24 mouse cellular contexts compared by ENCODE assay signal in the genomic region with DNA sequence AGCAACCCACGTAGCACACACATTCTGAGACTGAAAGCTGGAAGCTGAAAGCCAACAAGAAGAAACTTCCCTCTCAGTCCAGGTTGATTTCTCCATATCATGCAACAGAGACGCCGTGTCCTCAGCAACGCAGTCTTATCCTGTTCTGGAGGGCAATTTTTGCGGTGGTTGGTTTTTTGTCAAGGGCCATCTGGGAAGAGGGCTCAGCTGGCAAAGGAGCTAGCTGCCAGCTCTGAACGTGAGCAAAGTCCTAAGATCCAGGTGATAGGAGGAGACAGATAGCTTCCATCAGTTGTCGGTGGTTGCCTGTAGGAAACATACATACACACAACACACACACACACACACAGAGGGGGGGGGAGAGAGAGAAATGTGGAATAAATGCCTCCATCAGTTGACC. TPM values are rescaled to one million over a fixed set of nuclear protein-coding genes. Genes with fewer than 3 reads are reported as not detected.
A peak's percentile ranks its signal among the peaks of the same experiment; 100 is the strongest.
DNase-seq lines count a peak whose midpoint lies in the region; ATAC-seq and TF ChIP-seq lines count a peak whose summit lies in the region.
"Had no signal": no experiment of that assay in that cellular context is flagged by ENCODE, and none has a peak within 500 bp of the region (broad histone marks: within the 10 kb centered on the region; RNA-seq: fewer than 3 reads in every experiment).

No protein-coding gene starts in this region.

- 85% methylated on average over 7 of the region's 7 CpGs for WGBS in forebrain, embryonic 11.5 days
- 84% methylated on average over 7 of the region's 7 CpGs for WGBS in forebrain, embryonic 13.5 days
- 43% methylated on average over 7 of the region's 7 CpGs for WGBS in small intestine, adult 2 months

- no peak overlapping the region for H3K4me3 ChIP-seq in forebrain, embryonic 11.5 days (ENCODE audit: low read depth, low read length)
- no peak overlapping the region for H3K4me3 ChIP-seq in forebrain, embryonic 13.5 days
- no peak overlapping the region for H3K4me3 ChIP-seq in small intestine, adult 2 months (ENCODE audit: low read depth, low read length)

- no peak for ATAC-seq in cerebellum, adult (ENCODE audit: insufficient number of reproducible peaks, low FRiP score, low TSS enrichment)
- ATAC-seq in forebrain, embryonic 11.5 days (replicated peaks; ENCODE audit: low FRiP score) = no peak
- no peak for ATAC-seq in forebrain, embryonic 13.5 days
- ATAC-seq: activated CD4-positive, CD25-positive, alpha-beta regulatory T cell, adult 4 months; CD4-positive, CD25-positive, alpha-beta regulatory T cell, adult 4 months; Patski had no signal

- no peaks in the 10 kb centered on the region for H3K27me3 ChIP-seq in forebrain, embryonic 11.5 days (ENCODE audit: control insufficient read depth, insufficient read depth, low read length)
- no peaks in the 10 kb centered on the region for H3K27me3 ChIP-seq in forebrain, embryonic 13.5 days
- H3K27me3 ChIP-seq in small intestine, adult 2 months (ENCODE audit: control insufficient read depth, insufficient read depth, low read length) = no peaks in the 10 kb centered on the region
- H3K27me3 ChIP-seq: CH12.LX, Patski had no signal

- H3K36me3 ChIP-seq in forebrain, embryonic 11.5 days (ENCODE audit: control insufficient read depth, insufficient read depth, low read length) = no peaks in the 10 kb centered on the region
- H3K36me3 ChIP-seq in forebrain, embryonic 13.5 days (ENCODE audit: poor library complexity, severe bottlenecking) = no peaks in the 10 kb centered on the region
- H3K36me3 ChIP-seq in small intestine, adult 2 months (ENCODE audit: control insufficient read depth, insufficient read depth, low read length) = no peaks in the 10 kb centered on the region

- TF ChIP-seq POLR2A in small intestine, adult 2 months (IDR thresholded peaks at IDR 0.05; ENCODE audit: low read depth, low read length) = no peak

- TF ChIP-seq CTCF in small intestine, adult 2 months (IDR thresholded peaks at IDR 0.05; ENCODE audit: extremely low read depth, insufficient read length, insufficient replicate concordance, low read depth, low read length) = no peak

- H3K27ac ChIP-seq in forebrain, embryonic 11.5 days (ENCODE audit: low read depth, low read length) = no peak overlapping the region
- no peak overlapping the region for H3K27ac ChIP-seq in forebrain, embryonic 13.5 days
- H3K27ac ChIP-seq in small intestine, adult 2 months (ENCODE audit: insufficient read depth, low read depth, low read length) = peak overlapping the region; percentile 57

- H3K9ac ChIP-seq in forebrain, embryonic 11.5 days (ENCODE audit: low read length) = no peak overlapping the region
- H3K9ac ChIP-seq in forebrain, embryonic 13.5 days = no peak overlapping the region

- DNase-seq in cerebellum, postnatal 10 days = peak; percentile 69 to 75
- peak; percentile 39 for DNase-seq in forebrain, embryonic 11.5 days (ENCODE audit: low spot score)
- DNase-seq in brain, adult 2 months (ENCODE audit: low read depth, low spot score) = peak; percentile 28
- DNase-seq in right cerebral cortex, postnatal 4 days = no peak
- no peak for DNase-seq in kidney, postnatal 25 days
- DNase-seq: adrenal gland, adult 2 months; adrenal gland, adult 8-10 months; adrenal gland, postnatal 10 days; adrenal gland, postnatal 14 days; adrenal gland, postnatal 25 days; adrenal gland, postnatal 36 days; B cell, adult 2 months; cerebellum, adult 11 months; cerebellum, adult 11-12 months; cerebellum, adult 18-20 months; cerebellum, adult 2 months had no signal

- H3K9me3 ChIP-seq in forebrain, embryonic 11.5 days (ENCODE audit: control insufficient read depth, low read length) = no peaks in the 10 kb centered on the region
- no peaks in the 10 kb centered on the region for H3K9me3 ChIP-seq in forebrain, embryonic 13.5 days (replicated peaks)
- H3K9me3 ChIP-seq: G1E had no signal

- H3K4me1 ChIP-seq in forebrain, embryonic 11.5 days (replicated peaks; ENCODE audit: control insufficient read depth, insufficient read depth, low read length) = no peaks in the 10 kb centered on the region
- H3K4me1 ChIP-seq in forebrain, embryonic 13.5 days = no peaks in the 10 kb centered on the region
- peaks cover 21% of the 10 kb centered on the region for H3K4me1 ChIP-seq in small intestine, adult 2 months (ENCODE audit: control insufficient read depth, insufficient read depth, insufficient read length, low read length)

- no peak overlapping the region for H3K4me2 ChIP-seq in forebrain, embryonic 11.5 days (ENCODE audit: low read depth, low read length, severe bottlenecking)
- H3K4me2 ChIP-seq in forebrain, embryonic 13.5 days = no peak overlapping the region

RNA-seq across cellular contexts. Expression of a gene that starts 8.1 kb away (rescaled TPM):
- 29.1 and 35.8 TPM in 2 replicates for polyA plus RNA-seq in forebrain, embryonic 11.5 days (2014; fragmentation: Nextera tagmentation; extraction: Ambion mirVana)
- 23.8 and 26.0 TPM in 2 replicates for polyA plus RNA-seq in forebrain, embryonic 13.5 days (2015; fragmentation: Nextera tagmentation; extraction: Ambion mirVana)
- polyA plus RNA-seq in small intestine, adult 2 months (2012; rRNA removed) = 70.9 and 103 TPM in 2 replicates

RNA-seq across cellular contexts. Expression of a gene that starts 19.3 kb away (rescaled TPM):
- polyA plus RNA-seq in forebrain, embryonic 11.5 days (2014; fragmentation: Nextera tagmentation; extraction: Ambion mirVana) = 86.8 and 89.2 TPM in 2 replicates
- 75.6 and 80.7 TPM in 2 replicates for polyA plus RNA-seq in forebrain, embryonic 13.5 days (2015; fragmentation: Nextera tagmentation; extraction: Ambion mirVana)
- polyA plus RNA-seq in small intestine, adult 2 months (2012; rRNA removed) = 7.6 and 14.8 TPM in 2 replicates

RNA-seq across cellular contexts. Expression of a gene that starts 19.3 kb away (rescaled TPM):
- 729 and 755 TPM in 2 replicates for polyA plus RNA-seq in forebrain, embryonic 11.5 days (2014; fragmentation: Nextera tagmentation; extraction: Ambion mirVana)
- 677 and 758 TPM in 2 replicates for polyA plus RNA-seq in forebrain, embryonic 13.5 days (2015; fragmentation: Nextera tagmentation; extraction: Ambion mirVana)
- 1,660 and 2,469 TPM in 2 replicates for polyA plus RNA-seq in small intestine, adult 2 months (2012; rRNA removed)

RNA-seq across cellular contexts. Expression of a gene that starts 22.6 kb away (rescaled TPM):
- polyA plus RNA-seq in forebrain, embryonic 11.5 days (2014; fragmentation: Nextera tagmentation; extraction: Ambion mirVana) = 3.9 and 5.3 TPM in 2 replicates
- 1.0 and 1.1 TPM in 2 replicates for polyA plus RNA-seq in forebrain, embryonic 13.5 days (2015; fragmentation: Nextera tagmentation; extraction: Ambion mirVana)
- polyA plus RNA-seq in small intestine, adult 2 months (2012; rRNA removed) = 30.9 and 129 TPM in 2 replicates

RNA-seq across cellular contexts. Expression of a gene that starts 22.7 kb away (rescaled TPM):
- 39.6 and 42.5 TPM in 2 replicates for polyA plus RNA-seq in forebrain, embryonic 11.5 days (2014; fragmentation: Nextera tagmentation; extraction: Ambion mirVana)
- 31.1 and 33.7 TPM in 2 replicates for polyA plus RNA-seq in forebrain, embryonic 13.5 days (2015; fragmentation: Nextera tagmentation; extraction: Ambion mirVana)
- polyA plus RNA-seq in small intestine, adult 2 months (2012; rRNA removed) = 56.8 and 78.1 TPM in 2 replicates

Comparison
In these comparisons a context has a peak if more than half of its experiments do, and no peak if none do; other contexts are left out.
1. DNase-seq: peak in cerebellum, postnatal 10 days (2 of 2), forebrain, embryonic 11.5 days (single experiment) and brain, adult 2 months (single experiment); none in right cerebral cortex, postnatal 4 days (single experiment) and kidney, postnatal 25 days (0 of 2).